9 mouse cellular contexts compared by ENCODE assay signal in the genomic region with DNA sequence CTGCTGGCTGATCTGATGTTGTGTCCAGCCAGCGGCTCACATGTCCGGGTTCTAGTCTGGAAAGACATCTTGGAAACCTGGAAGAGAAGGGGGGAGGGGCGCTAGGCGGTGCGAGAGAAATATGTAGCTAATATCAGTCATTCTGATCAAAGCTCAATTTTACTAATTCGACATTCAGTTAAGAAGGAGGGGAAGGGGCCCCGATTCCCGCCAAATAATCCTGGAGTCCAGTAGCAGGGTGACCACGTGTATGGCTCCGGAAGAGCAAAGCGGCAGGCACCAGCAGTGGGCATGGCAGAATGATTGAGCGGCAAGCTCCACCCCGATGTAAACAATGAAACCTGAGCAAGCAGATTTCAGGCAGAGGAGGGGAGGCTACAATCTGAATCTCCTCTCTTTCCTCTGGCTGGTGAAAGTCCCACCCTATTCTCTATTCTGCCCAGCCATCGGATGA. TPM values are rescaled to one million over a fixed set of nuclear protein-coding genes. Genes with fewer than 3 reads are reported as not detected.
DNase-seq lines count a peak whose midpoint lies in the region; ATAC-seq and TF ChIP-seq lines count a peak whose summit lies in the region.
"Had no signal": no experiment of that assay in that cellular context is flagged by ENCODE, and none has a peak within 500 bp of the region (broad histone marks: within the 10 kb centered on the region; RNA-seq: fewer than 3 reads in every experiment).

No protein-coding gene starts in this region.

- DNase-seq in kidney, postnatal 4 days, result peak; percentile 3 to 8
- no peak for DNase-seq in kidney, adult 11 months
- peak; percentile 33 for DNase-seq in liver
- peak; percentile 60 for DNase-seq in retina, postnatal 1 day
- no peak for DNase-seq in layer of hippocampus, postnatal 14 days (ENCODE audit: low spot score in 2 of 2)
- no peak for DNase-seq in spleen, postnatal 14 days (ENCODE audit: low spot score in 2 of 2)
- DNase-seq in thymus, adult 2 months, result no peak

- ATAC-seq in forebrain, embryonic 12.5 days (ENCODE audit: low FRiP score), result peak; percentile 58; the same call in 1 of the 2 replicates

- 12% methylated on average over 14 of the region's 14 CpGs for WGBS in forebrain, embryonic 12.5 days
- 48% methylated on average over 14 of the region's 14 CpGs for WGBS in thymus, adult 2 months

- no peak for TF ChIP-seq CTCF in thymus, adult 2 months (IDR thresholded peaks at IDR 0.05; ENCODE audit: borderline replicate concordance, control insufficient read depth, extremely low read depth, insufficient read depth, low read length, poor library complexity)

- H3K36me3 ChIP-seq in forebrain, embryonic 12.5 days (replicated peaks), result no peaks in the 10 kb centered on the region
- no peaks in the 10 kb centered on the region for H3K36me3 ChIP-seq in thymus, adult 2 months (ENCODE audit: control insufficient read depth, insufficient read depth, low read length)

- H3K4me3 ChIP-seq in forebrain, embryonic 12.5 days (replicated peaks), result peak overlapping the region; percentile 32
- H3K4me3 ChIP-seq in thymus, adult 2 months (ENCODE audit: control insufficient read depth, insufficient read depth, low read length), result no peak overlapping the region
- H3K4me3 ChIP-seq: myocyte had no signal

- peaks cover 5% of the 10 kb centered on the region for H3K4me1 ChIP-seq in forebrain, embryonic 12.5 days
- no peaks in the 10 kb centered on the region for H3K4me1 ChIP-seq in thymus, adult 2 months (replicated peaks; ENCODE audit: control insufficient read depth, insufficient read depth, low read length)

- H3K27ac ChIP-seq in forebrain, embryonic 12.5 days, result no peak overlapping the region
- no peak overlapping the region for H3K27ac ChIP-seq in thymus, adult 2 months (ENCODE audit: control insufficient read depth, insufficient read depth, low read length)

- H3K9me3 ChIP-seq in forebrain, embryonic 12.5 days, result no peaks in the 10 kb centered on the region

- TF ChIP-seq POLR2A in thymus, adult 2 months (IDR thresholded peaks at IDR 0.05; ENCODE audit: control insufficient read depth, extremely low read depth, insufficient read depth, low read length, poor library complexity), result no peak

- H3K27me3 ChIP-seq in forebrain, embryonic 12.5 days, result no peaks in the 10 kb centered on the region
- H3K27me3 ChIP-seq in thymus, adult 2 months (ENCODE audit: control insufficient read depth, insufficient read depth, low read length), result no peaks in the 10 kb centered on the region

- H3K4me2 ChIP-seq in forebrain, embryonic 12.5 days, result peak overlapping the region; percentile 48

- no peak overlapping the region for H3K9ac ChIP-seq in forebrain, embryonic 12.5 days

RNA-seq across cellular contexts. Expression of gene Tex10, which starts 18.1 kb away (rescaled TPM):
- 58.5 and 62.5 TPM in 2 replicates for polyA plus RNA-seq in forebrain, embryonic 12.5 days (2016; fragmentation: Nextera tagmentation; extraction: Ambion mirVana)
- total RNA-seq in layer of hippocampus, postnatal 14 days (2021), result 10 to 100 TPM; 22.5 to 26.6 TPM
- 20.3 and 22.3 TPM in 2 replicates for polyA plus RNA-seq in thymus, adult 2 months (2012; rRNA removed)

RNA-seq across cellular contexts. Expression of gene Msantd3, which starts 48.4 kb away (rescaled TPM):
- 58.2 and 62.0 TPM in 2 replicates for polyA plus RNA-seq in forebrain, embryonic 12.5 days (2016; fragmentation: Nextera tagmentation; extraction: Ambion mirVana)
- 10 to 100 TPM; 30.6 to 32.7 TPM for total RNA-seq in layer of hippocampus, postnatal 14 days (2021)
- 1.2 and 1.7 TPM in 2 replicates for polyA plus RNA-seq in thymus, adult 2 months (2012; rRNA removed)

Comparison
In these comparisons a context has a peak if more than half of its experiments do, and no peak if none do; other contexts are left out.
1. DNase-seq: peak in kidney, postnatal 4 days (2 of 2), liver (single experiment) and retina, postnatal 1 day (single experiment); none in kidney, adult 11 months (single experiment), layer of hippocampus, postnatal 14 days (0 of 2), spleen, postnatal 14 days (0 of 2) and thymus, adult 2 months (single experiment).
2. RNA of gene Msantd3, which starts 48.4 kb away (polyA plus RNA-seq): 58.2 to 62.0 TPM in forebrain, embryonic 12.5 days; 1.2 to 1.7 TPM in thymus, adult 2 months; every median in the first group is over 10 times any median in the second.